Mouse (Mus musculus) kidney, postnatal 10 days (tissue): ENCODE results near the gene Mettl9.

Experiments
- DNase-seq: peaks from one replicate; pipeline ENCODE4 v3.0.0; 2021; ENCODE audit warnings: mixed read lengths

Gene Mettl9

DNA sequence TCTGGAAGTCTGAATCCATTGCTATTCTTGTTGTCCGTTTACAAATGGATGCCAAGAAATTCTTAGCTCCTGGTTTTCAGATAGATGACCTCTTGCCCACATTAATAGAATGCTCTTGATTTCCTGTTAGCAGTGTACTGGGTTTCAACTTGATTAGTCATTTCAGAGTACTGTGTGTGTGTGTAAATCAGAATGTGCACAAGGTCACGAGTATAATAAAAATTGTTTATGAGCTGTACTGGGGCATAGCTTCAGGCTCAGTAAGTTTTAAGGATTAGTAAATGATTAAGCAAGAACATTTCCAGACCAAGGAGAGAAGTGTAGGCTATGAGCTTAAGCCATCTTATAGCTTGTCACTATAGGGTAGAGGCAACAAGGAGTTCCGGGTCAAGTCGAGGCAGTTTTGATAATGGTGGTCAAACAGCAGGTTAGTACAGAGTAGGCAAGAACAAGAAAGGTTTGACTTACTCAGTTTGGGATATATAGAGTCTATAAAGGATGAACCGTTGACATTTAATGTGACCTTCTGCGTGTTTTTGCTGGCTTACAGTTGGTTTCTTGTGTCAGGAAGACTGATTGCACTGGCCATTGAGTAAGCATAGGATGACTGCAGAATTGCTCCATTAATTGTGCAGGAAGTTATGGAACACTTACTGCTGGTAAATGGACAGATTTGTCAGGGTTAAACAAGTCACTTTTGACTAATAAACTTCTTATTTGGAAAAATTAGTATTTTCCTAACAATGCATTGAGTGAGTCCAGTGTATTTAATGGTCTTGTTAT is 11.6 kb downstream of the Mettl9 start:
- no peak for DNase-seq

- DNase-seq: no peak
These were observed 13.4 kb downstream of the Mettl9 start for GRCm38 (mm10) chr7:121047624-121048023.

DNA sequence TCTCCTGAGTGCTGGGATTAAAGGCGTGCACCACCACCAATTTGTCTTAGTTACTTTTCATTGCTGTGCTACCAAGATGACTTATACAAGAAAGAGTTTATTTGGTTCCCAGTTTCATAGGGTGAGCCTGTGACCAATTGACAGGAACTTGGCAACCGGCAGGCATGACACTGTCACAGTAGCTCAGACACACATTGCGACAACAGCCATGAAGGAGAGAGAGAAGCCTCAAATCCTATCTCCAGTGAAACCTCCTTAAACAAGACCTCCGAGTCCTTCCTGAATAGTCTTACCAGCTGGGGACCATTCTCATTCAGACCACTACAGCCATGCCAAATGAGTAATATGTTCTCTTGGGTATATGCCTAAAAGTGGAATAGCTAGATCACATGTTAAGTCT is 18.8 kb downstream of the Mettl9 start:
- no peak for DNase-seq

DNA sequence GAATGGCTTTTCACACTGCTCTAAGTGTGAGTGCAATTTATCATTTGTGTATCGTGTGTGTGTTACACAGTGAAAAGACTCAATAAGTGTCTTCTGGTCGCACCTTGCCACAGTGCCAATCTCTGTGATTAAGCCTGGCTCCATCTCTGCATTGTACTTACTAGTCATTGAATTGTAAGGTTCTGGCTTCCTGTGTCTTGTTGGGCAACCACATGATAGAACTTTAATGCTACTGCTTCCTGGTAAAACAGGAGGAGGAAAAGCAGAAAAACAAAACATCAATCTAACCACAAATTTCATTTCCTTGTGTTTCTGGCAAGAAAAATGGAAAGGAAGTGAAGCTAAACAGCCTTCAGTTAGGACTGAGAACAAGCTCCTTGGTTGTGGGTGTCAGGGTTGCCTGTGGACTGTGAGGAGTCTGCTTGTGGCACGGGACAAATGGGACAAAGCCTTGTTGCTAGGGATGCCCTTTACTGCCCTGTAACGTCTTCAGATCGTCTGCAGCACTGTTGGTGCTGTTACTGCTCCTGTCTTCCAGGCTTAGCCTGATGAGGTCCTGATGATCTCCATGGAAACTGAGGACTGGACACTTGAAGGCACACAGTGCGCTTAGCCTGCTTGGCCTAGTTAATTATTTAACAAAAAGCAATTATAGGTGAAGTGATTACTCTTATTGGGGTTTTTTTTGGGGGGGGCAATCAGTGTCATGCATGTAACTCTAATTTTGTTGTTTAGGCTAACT is 25.4 kb downstream of the Mettl9 start:
- no peak for DNase-seq

DNA sequence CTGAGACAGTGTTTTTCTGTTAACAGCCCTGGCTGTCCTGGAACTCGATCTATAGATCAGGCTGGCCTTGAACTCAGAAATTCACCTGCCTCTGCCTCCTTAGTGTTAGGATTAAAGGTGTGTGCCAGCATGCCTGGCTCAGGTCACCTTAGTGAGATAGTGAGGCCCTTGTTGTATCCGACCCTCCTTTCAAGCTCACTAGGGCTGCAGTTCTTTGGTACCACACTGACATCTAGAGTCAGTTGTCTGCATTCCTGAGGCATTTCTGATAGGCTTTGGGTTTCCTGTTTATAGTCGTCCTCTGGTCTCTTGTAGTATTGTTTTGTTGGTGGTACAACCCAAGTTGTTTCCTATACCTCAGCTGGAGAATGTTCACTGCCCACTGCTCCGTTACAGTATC is 30.1 kb downstream of the Mettl9 start:
- peak; percentile 44 for DNase-seq

DNA sequence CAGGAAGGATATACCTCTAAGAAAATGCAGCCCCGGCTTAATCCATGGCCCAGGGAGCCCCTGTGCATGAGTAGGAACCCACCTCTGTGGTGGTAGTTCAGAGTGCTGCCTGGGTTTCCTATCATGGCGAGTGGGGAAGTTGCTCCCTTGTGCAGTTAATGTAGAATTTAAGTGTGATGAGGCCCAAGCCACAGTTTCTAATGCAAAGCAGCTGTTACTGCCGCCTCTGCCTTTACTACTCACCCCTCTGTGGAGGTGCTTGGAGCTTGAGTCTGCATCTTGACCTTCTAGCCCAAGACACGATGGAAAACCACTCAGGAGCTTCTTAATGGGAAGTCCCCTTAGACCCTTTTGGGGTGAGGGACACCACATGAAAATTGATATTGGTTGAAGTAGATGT is 37.0 kb downstream of the Mettl9 start:
- DNase-seq: no peak

DNA sequence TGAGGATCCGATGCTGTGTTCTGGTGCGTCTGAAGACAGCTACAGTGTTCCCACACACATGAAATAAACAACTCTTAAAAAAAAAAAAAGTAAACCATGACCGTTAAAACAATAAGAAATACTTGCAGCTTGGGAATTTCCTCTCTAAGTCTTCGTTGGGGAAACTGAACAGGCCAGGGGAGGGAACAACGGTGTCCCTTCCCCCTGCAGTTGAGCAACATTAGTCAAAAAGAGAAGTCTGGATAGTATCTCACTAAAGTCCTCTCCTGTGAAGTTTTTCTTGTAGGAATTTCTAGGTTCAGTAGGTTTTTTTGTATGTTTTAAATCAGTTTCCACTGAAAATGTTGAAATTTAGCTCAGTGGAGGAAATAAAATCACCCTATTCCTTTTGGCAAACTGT is 38.3 kb downstream of the Mettl9 start:
- DNase-seq: no peak

GRCm38 (mm10) chr7:121074281-121074680 is 40.0 kb downstream of the Mettl9 start, which contains the start of gene Igsf6:
Gene Igsf6 (minus strand): TSS chr7:121074572.
- DNase-seq: peak; percentile 31

- DNase-seq: no peak
These were observed 40.7 kb downstream of the Mettl9 start for GRCm38 (mm10) chr7:121074801-121075400.

DNA sequence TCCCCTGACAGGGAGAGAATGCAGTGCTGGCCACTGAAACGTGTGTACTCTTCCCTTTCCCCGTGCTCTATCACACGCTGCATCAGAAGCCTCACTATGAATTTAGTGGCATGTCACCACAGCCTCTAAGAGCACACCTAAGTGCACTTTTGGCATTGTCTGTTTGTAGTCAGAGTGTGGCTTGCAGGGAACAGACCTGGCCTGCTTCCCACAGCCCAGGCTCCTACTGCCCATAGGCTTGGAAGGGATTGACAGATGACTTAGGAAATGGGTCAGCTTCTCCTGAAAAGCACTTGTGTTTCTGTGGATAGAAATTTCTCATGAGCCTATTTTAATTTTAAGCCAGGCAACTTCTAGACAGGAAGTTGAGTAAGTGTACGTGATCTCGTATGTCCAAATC is 41.2 kb downstream of the Mettl9 start:
- no peak for DNase-seq

GRCm38 (mm10) chr7:121077311-121077710 is 43.1 kb downstream of the Mettl9 start:
- DNase-seq: no peak

DNA sequence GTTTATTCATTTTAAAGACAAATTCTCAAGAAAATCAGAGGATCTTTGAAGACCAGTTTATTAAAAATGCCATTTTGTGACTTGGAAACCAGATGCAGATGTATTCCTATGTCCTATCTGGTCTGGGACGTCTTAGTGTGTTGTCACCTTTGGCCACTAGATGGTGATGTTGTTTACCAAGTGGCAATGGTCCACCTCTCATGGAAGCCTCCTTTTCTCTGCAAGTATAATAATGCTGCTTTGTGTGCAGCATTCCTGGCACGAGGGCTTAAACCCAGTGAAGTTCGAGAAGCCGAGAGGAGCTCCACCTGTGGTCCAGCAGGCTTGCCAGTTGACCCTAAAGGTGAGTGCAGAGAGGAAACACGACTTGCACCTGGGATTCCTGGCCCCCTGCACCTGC is 43.6 kb downstream of the Mettl9 start:
- peak; percentile 79 for DNase-seq

DNA sequence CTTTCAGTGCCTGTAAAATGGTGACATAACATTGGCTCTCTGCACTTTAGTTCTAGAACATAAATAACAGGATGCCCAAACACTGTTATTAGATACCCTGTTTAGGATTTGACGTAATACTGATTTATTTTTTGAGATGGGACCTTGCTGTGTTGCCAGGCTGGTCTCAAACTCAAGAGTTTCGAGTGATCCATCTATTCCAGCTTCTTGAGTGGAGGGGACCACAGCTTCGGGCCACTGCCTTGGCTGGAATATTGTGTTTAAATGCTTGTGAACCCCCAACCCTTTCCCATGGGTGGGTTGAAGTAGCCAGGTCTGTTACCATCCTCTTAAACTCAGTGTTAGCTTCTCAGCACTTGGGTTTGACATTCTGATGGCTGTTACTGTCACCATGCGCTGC is 47.1 kb downstream of the Mettl9 start, which contains the start of gene Otoa:
TSS of gene Otoa (plus strand) at position 301 of the 400 bp plus-strand sequence.
- DNase-seq: no peak

- no peak for DNase-seq
These were observed 47.6 kb downstream of the Mettl9 start for GRCm38 (mm10) chr7:121081816-121082215.

DNA sequence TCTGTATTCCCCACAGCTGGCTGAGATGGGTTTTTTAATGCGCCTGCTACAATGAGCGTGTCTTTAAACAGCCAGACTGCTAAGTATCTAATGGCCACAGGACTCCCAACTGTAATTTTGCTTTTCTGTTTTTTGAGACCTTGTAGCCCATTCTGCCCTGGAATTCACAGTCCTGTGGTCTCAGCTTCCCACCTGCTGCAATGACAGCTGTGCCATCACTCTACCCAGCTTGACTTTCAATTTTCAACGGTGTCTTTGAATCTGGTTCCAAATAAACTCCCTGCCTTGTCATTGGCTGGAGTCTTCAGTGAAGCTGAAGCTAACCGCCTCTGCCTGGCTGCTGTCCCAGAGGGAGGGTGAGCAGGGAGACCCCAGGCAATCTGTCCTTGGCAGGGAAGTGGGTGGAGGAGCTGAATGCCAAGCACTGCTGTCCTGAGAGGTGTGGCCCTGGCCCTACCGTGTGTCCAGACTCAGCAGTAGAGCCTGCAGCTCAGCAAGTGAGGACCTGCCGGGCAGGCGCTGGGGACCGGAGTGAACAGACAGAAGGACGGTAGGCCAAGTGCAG is 48.8 kb downstream of the Mettl9 start:
- DNase-seq: no peak

DNA sequence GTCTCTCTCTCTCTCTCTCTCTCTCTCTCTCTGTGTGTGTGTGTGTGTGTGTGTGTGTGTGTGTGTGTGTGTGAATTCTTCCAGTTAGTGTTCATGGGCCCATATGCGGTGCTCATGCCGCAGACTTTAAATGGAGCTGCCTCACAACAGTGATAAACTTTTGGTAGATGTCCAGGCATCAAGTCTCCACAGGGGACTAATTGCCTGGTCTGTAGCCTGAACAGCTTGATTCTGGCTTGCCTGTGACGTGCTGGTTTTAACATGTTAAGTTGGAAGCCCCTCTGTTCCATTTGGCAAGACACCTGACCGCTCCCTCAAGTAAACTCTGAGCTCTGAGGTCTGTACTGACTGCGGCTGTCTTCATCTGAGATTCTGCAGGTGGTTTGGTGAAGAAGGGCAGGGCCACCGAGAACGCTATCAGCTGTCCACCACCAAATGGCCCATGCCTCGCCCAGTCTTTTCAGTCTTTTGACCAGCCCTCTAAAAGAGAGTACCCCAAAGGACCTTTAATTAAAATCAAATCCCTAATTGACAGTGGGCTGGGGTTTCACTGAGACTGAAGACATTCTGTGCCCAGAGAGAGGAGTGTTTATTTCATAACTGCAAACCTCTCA is 50.7 kb downstream of the Mettl9 start:
- DNase-seq: no peak

DNA sequence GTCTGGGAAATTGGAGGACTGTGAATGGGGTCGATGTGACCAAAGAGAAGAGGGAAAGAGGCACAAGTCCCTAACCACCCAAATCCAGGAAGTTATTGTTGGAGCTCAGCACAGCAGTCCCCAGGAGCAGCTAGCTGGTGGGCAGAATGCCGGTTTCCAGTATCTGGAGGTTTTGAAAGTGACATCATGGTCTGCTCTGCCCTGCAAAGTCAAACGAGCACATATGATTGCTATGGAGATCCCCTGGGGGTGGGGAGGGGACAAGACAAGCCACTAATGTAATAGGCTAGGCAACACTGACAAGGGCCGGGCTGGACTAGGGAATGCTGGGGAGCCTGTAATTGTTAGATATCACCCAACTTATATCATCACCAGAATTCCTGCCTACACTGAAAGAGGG is 51.3 kb downstream of the Mettl9 start:
- peak; percentile 22 for DNase-seq

- DNase-seq: no peak
These were observed 54.5 kb downstream of the Mettl9 start for GRCm38 (mm10) chr7:121088745-121089144.

DNA sequence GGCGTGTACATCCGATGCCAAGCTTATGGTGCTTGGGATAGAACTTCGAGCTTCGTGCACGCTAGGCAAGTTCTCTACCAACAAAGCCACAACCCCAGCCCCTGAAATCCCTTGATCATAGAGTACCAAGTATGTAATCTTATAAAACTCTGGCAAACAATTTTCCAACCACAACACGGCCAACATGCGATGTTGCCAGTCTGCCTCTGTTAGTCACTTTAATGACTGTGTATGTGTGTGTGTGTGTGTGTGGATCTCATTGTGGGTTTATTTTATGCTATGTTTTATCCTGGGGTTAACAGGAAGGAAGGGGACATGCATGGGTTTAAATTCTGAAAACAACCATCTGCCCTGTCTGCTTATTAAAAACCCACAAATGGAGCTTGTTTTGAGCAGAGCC is 56.5 kb downstream of the Mettl9 start:
- no peak for DNase-seq

- no peak for DNase-seq
These were observed 58.8 kb downstream of the Mettl9 start for GRCm38 (mm10) chr7:121093026-121093425.

DNA sequence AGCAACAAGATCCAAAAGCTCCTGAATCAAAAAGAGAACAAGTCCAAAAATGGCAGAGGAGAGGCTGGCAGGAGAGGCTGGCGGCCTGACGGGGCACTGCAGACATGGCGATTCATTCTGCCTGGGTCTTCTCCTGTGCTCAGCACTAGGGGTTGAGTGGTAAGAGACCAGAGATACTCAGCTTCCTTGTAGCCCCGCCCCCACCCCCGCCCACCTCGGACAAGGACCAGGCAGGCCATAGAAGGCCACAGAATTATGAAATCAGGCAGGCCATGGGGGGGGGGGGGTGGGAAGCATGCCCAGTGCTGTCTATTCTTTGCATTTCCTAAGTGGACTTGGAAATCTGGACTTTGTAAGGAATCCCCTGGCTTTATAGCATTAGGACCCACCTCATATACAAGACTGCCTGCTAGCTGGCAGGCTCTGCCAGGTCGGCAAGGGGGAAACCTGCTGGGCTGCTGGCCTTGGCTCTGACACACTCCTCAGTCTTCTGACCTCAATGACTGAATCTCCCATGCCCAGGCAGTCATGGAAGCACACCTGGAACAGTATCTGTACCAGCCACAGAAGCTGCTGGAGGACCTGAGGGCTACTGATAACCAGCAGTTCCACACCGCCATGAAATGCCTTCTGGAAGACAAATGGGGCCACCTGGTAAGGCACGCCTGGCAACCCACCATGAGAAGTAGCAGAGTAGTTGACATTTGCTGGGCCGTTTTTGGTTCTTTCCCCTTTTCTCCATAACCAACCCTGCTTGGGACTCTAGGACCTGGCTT is 64.6 kb downstream of the Mettl9 start:
- no peak for DNase-seq

DNA sequence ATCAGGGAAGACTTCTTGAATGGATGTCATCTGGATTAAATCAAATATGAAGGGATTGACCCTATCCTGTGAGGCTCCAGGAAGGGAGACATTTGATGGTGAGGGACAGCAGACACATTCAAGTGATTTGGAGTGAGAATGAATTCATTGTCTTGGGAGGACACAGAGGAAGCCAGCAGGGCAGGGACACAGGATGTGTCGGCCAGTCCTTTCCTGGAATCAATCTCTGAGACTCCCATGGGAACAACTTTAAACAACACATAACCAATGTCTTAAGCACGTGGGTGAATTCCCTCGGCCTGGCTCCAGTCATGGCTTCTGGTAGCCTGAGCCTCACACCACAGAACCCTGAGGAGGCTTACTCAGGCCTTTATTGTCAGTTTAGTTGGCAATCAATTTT is 73.6 kb downstream of the Mettl9 start:
- DNase-seq: no peak
